Mouse (Mus musculus) ES-Bruce4 (cell line): Measurements from ENCODE around the gene Ntn4.

Source experiments
- EP300 ChIP-seq: IDR thresholded peaks from 2 replicates; pipeline ENCODE4 v1.6.1; 2011; ENCODE audit warnings: low read depth, low read length; ENCODE audit not compliant: insufficient read depth
- POLR2A ChIP-seq: IDR thresholded peaks from one replicate; pipeline ENCODE4 v1.8.1; 2011; ENCODE audit warnings: low read length; ENCODE audit not compliant: insufficient read depth

DNA sequence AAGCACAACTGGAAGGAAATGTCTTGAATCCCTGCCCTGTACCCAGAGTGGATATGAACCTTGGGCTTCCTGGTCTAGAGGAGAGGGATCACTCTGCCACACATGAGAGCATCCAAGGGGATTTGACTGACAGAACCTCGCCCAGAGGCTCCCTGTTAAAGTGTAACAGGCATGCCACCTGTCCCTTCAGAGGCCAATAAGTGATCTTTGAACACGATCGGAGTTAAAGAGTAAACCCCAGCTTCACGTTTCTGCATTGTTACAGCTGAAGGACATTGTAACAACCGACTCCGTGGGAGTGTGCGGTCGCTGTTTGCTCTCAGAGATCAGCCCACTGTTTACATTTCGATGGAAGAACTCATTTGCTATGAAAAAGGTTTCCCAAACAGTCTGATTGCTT, 16.8 kb upstream of the Ntn4 start:
- no peak for TF ChIP-seq POLR2A
- TF ChIP-seq EP300, result no peak
